Mouse (Mus musculus) testis, adult 2 months (tissue): ENCODE data around the gene Gnai2. TPM values are rescaled to one million over a fixed set of nuclear protein-coding genes. Genes with fewer than 3 reads are reported as not detected.

ENCODE experiments used
- H3K27ac ChIP-seq: fragments of 200-500 bp; 2 replicates; pipeline ENCODE4 v1.5.1; 2012; ENCODE audit warnings: low read depth, low read length; ENCODE audit not compliant: control insufficient read depth, insufficient read depth
- H3K27me3 ChIP-seq: fragments of 200-500 bp; 2 replicates; pipeline ENCODE4 v1.6.1; 2012; ENCODE audit warnings: mild to moderate bottlenecking, low read length, moderate library complexity; ENCODE audit not compliant: control insufficient read depth, insufficient read depth
- H3K36me3 ChIP-seq: fragments of 200-500 bp; 2 replicates; pipeline ENCODE4 v1.6.1; 2012; ENCODE audit warnings: mild to moderate bottlenecking, low read length; ENCODE audit not compliant: control insufficient read depth, insufficient read depth
- H3K4me1 ChIP-seq: fragments of 200-500 bp; 2 replicates; pipeline ENCODE4 v1.6.1; 2012; ENCODE audit warnings: low read length; ENCODE audit not compliant: control insufficient read depth, insufficient read depth
- H3K4me3 ChIP-seq: fragments of 200-500 bp; 2 replicates; pipeline ENCODE4 v1.5.1; 2012; ENCODE audit warnings: low read depth, mild to moderate bottlenecking, low read length, moderate library complexity, mixed read lengths; ENCODE audit not compliant: control insufficient read depth
- CTCF ChIP-seq: fragments of 200-500 bp; IDR thresholded peaks from 2 replicates; pipeline ENCODE4 v1.5.1; 2012; ENCODE audit warnings: low read depth, mild to moderate bottlenecking, inconsistent platforms, low read length, moderate library complexity; ENCODE audit not compliant: control insufficient read depth, insufficient read depth, insufficient replicate concordance
- POLR2A ChIP-seq: fragments of 200-500 bp; IDR thresholded peaks from 2 replicates; pipeline ENCODE4 v1.6.1; 2012; ENCODE audit warnings: low read depth, mild to moderate bottlenecking, inconsistent platforms, low read length, moderate library complexity; ENCODE audit not compliant: control insufficient read depth
- polyA plus RNA-seq: library from polyadenylated mRNA; depleted of rRNA; stranded (reverse); fragments of >200 nt; gene quantifications from 2 replicates; pipeline ENCODE4 v1.2.3, GENCODE M21; 2012

The Gnai2 gene
- polyA plus RNA-seq, 1 experiment = 103 TPM

DNA sequence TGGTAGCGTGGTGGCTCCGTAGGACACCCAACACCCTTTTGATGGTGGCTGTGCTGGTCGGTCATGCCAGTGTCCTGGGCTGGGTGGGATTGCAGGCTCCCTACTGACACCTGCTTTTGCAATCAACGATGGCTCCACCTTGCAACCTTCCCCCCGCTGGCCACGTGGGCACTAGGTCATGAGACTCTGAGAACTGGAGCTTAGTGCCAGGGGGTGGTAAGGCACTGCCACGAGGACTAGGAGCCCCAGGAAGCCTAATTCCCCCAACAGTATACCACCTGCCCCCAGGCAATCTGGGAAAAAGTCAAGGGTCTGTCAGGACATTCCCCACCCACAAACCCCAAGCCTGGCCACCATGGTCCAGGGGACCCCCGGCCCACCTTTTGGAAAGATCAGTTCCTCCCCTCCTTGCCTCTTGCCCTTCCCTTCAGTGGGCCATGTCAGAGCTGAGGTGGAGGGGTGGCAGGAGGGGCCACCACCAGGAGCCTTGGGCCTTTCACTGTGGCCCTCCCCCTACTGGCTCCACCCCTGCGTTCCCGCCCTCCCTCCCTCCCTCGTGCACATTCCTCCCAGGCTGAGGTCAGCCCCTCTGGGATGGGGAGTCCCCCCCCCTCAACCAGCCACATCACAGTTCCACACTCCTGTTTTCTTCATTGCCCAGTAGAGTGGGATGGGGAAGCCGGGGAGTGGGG, 26.3 kb downstream of the Gnai2 start, which contains the start of gene Sema3b:
Gene Sema3b, minus strand, starts transcription at position 489 of the 692 bp plus-strand sequence.
- H3K4me3 ChIP-seq = no peak within 1 kb of the TSS
- no peaks in the 10 kb centered on the region for H3K36me3 ChIP-seq
- peaks cover 11% of the 10 kb centered on the region for H3K4me1 ChIP-seq
- no peak for TF ChIP-seq POLR2A
- no peak for TF ChIP-seq CTCF
- no peak within 1 kb of the TSS for H3K27ac ChIP-seq
- H3K27me3 ChIP-seq = no peaks in the 10 kb centered on the region

DNA sequence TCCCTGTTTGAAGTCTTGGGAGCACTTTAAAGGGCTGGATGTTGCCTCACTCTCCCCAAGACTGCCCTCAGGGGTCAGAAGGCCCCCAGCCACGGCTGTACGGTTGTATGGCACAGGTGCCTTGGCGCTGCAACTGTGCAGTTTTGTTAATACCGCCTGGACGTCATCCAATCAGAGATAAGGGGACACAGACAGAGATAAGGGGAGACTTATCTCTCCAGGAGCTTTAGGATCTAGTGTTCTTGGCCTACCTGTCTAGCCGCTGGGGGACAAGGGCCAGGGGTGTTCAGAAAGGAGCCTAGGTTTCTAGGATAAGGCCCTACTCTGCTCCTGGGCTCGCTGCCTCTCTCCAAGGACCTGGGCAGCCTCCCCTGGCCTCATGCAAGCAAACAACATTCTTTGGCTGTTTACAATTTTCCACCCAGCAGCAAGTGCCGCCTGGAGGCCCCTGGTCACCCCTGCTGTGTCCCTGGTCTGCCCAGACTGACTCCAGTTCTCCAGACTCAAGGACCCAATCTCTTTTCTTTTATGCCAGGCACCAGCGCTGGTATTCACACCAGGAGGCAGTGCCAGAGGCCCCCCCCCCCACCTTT, 27.4 kb downstream of the Gnai2 start:
- TF ChIP-seq CTCF = no peak
- no peak for TF ChIP-seq POLR2A
- H3K4me3 ChIP-seq = no peak overlapping the region
- no peak overlapping the region for H3K27ac ChIP-seq
- peaks cover 15% of the 10 kb centered on the region for H3K4me1 ChIP-seq
- H3K27me3 ChIP-seq = no peaks in the 10 kb centered on the region
- H3K36me3 ChIP-seq = no peaks in the 10 kb centered on the region

DNA sequence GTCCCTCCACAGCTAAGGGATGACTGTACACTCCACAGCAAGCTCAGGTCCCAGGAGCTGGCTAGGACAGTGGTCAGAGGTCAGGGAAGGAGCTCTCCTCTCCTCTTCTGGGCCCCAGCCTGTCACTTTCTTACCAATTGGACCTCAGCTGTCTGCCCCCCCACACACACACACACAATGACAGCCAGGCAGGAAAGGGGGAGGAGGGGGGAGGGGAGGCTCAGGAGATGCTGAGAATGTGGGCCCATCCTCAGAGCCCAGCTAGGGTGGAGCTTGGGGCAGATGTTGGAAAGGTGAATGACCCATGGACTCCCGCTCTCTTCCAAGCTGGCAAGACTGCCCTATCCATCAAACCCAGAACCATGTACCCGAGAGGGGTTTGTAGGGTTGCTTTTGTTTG, 28.1 kb downstream of the Gnai2 start:
- Histone ChIP-seq H3K27ac (no peak overlapping the region), H3K4me3 (no peak overlapping the region)

DNA sequence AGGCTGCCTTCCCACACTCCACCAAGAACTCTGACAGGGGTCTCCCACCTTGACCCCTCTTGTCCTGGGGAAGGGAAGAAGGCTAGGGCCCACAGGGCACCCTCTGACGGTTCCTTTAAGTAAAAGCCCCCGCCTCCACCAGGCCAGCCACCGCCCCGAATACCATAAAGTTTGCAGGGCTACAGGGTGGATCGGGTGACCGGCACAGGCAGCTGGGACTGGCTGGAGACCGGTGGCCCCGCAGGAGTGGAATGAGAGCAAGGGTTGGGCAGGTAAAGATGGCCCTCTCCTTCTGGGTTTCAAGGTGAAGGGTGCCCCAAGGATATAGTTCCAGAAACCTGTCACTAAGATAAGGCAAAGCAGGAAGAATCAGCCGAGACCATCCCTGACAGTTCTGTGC, 28.6 kb downstream of the Gnai2 start:
- no peaks in the 10 kb centered on the region for H3K36me3 ChIP-seq
- H3K27me3 ChIP-seq = no peaks in the 10 kb centered on the region
- H3K27ac ChIP-seq = no peak overlapping the region
- H3K4me1 ChIP-seq = peaks cover 9% of the 10 kb centered on the region
- H3K4me3 ChIP-seq = no peak overlapping the region; the same call in 1 of the 2 replicates
- no peak for TF ChIP-seq POLR2A
- TF ChIP-seq CTCF = no peak

More for the DNA sequence above, 28.1 kb downstream of the Gnai2 start:
- Histone ChIP-seq H3K4me1 (peaks cover 14% of the 10 kb centered on the region), H3K36me3 (no peaks in the 10 kb centered on the region), H3K27me3 (no peaks in the 10 kb centered on the region)
- TF ChIP-seq CTCF (no peak), POLR2A (no peak)

DNA sequence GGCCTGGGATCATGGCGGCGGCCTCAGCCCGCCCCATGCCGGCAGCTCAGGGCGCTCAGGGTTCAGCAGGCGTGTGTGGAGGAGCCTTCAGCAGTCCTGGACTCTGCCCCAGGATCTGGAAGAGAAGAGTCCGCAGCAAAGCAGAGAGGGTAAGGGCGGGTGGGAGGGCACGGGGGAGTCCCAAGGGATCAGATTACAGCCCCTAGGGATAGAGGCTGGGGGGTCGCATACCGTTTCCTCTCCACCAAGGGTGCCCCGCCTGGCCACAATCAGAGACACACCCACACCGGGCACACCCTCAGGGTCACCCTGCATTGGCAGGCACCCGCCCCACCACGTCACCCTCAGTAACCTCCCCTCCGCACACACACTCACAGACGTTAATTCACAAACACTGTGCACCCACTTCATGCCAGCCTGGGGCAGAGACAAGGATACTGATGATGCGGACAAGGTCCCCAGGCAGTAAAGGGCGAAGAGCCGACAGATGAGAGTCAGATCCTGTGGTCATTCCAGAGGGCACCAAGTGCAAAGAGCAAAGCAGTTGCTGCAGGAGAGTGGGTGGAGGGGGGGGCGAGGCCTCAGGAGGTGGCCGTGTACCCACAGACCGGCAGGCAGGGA, 30.0 kb downstream of the Gnai2 start:
- H3K27ac ChIP-seq = no peak overlapping the region
- no peaks in the 10 kb centered on the region for H3K27me3 ChIP-seq
- TF ChIP-seq POLR2A = no peak
- TF ChIP-seq CTCF = no peak
- H3K4me1 ChIP-seq = peaks cover 7% of the 10 kb centered on the region
- no peaks in the 10 kb centered on the region for H3K36me3 ChIP-seq
- peak overlapping the region; percentile 51 for H3K4me3 ChIP-seq

DNA sequence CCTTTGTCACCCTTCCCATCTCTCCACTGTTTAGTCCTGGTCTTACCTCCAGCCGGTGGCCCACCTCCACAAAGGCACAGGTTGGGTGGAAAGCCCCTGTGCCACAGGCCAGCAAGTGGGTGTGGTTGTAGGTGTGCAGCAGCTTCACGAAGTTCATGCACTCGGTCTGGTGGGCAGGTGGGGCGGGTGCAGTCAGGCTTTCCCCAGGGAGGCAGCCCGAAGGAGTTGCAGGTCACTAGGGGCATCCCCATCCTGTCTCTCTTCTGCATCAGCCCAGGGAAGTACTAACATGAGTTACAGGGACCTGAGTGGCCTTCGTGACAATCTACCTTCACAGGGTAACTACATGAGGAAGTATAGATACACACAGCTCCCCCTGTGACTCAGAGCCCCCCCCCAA, 31.9 kb downstream of the Gnai2 start:
- Histone ChIP-seq H3K27me3 (no peaks in the 10 kb centered on the region), H3K4me1 (peaks cover 15% of the 10 kb centered on the region), H3K4me3 (peak overlapping the region; percentile 51), H3K27ac (no peak overlapping the region), H3K36me3 (no peaks in the 10 kb centered on the region)
- no peak for TF ChIP-seq CTCF
- TF ChIP-seq POLR2A = no peak

DNA sequence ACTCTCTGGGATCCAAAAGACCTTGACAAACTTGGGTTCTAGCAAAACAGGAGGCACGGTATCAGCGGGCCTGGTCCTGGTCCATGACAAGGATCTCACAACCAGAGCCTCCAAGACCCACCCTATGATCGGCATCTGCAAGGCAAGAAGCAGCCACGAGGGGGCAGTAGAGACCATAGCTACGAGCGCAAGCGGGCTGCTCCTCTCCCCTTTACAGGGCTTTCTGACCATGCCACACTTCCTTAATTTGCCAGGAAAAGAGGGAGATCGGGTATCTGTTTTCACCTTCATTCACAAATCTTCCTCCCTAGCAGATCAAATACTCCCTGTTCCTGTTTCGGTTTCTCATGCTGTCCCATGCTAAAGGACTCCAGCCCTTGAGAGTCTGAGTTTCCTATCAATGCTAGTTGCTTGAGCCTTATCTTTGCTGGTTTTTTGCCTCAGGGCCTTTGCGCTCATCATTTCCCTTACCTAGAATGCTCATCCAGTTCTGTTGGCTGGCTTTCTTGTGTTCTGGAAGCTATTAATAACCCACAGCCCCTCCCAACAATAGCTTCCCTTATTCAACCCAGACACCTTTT, 33.0 kb downstream of the Gnai2 start:
- Histone ChIP-seq H3K4me3 (no peak overlapping the region), H3K4me1 (peaks cover 15% of the 10 kb centered on the region), H3K36me3 (no peaks in the 10 kb centered on the region), H3K27ac (no peak overlapping the region), H3K27me3 (no peaks in the 10 kb centered on the region)
- TF ChIP-seq POLR2A (no peak), CTCF (peak; percentile 97)
